Mouse (Mus musculus) hindbrain, embryonic 10.5 days (tissue): ENCODE measurements around the gene Gm45062. TPM values are rescaled to one million over a fixed set of nuclear protein-coding genes. Genes with fewer than 3 reads are reported as not detected.

Experiments
- DNase-seq: peaks from one replicate; pipeline ENCODE4 v3.0.0-alpha.2; 2017; ENCODE audit warnings: low spot score
- H3K27ac ChIP-seq: fragments of 300-500 bp; sonication (generic); 2 replicates; pipeline ENCODE4 v1.5.1; 2016; ENCODE audit warnings: mild to moderate bottlenecking, moderate library complexity
- H3K27me3 ChIP-seq: fragments of 300-500 bp; sonication (generic); 2 replicates; pipeline ENCODE4 v1.6.1; 2016; ENCODE audit warnings: mild to moderate bottlenecking; ENCODE audit not compliant: poor library complexity, insufficient read depth, severe bottlenecking
- H3K36me3 ChIP-seq: fragments of 300-500 bp; sonication (generic); 2 replicates; pipeline ENCODE4 v1.6.1; 2016; ENCODE audit warnings: mild to moderate bottlenecking, moderate library complexity
- H3K4me1 ChIP-seq: fragments of 300-500 bp; sonication (generic); replicated peaks from 2 replicates; pipeline ENCODE4 v1.6.1; 2016; ENCODE audit warnings: mild to moderate bottlenecking
- H3K4me3 ChIP-seq: fragments of 300-500 bp; sonication (generic); 2 replicates; pipeline ENCODE4 v1.5.1; 2016; ENCODE audit warnings: mild to moderate bottlenecking, moderate library complexity
- H3K9me3 ChIP-seq: fragments of 300-500 bp; sonication (generic); 2 replicates; pipeline ENCODE4 v1.6.1; 2016; ENCODE audit warnings: mild to moderate bottlenecking, moderate library complexity
- WGBS: fragments of 180-500 bp; shearing (Covaris S2); methylation state at CpG from one replicate; pipeline ENCODE4 v1.1.7; 2016; 5-methylcytosine and 5-hydroxymethylcytosine counted together
- polyA plus RNA-seq: library from polyadenylated mRNA; unstranded; fragments of >200 nt; fragmentation: Nextera tagmentation; extraction: Ambion mirVana; gene quantifications from 2 replicates; pipeline ENCODE4 v1.2.1, GENCODE M21; 2016

The Gm45062 gene
- polyA plus RNA-seq, 1 experiment from 2014 or later, result 9.1 TPM

- H3K27me3 ChIP-seq, result no peaks in the 10 kb centered on the region
- no peak overlapping the region for H3K4me3 ChIP-seq
- H3K4me1 ChIP-seq, result no peaks in the 10 kb centered on the region
- 85% methylated on average over 6 of the region's 6 CpGs for WGBS
- H3K9me3 ChIP-seq, result no peaks in the 10 kb centered on the region; the same call in 1 of the 2 replicates
- DNase-seq, result no peak
- no peak overlapping the region for H3K27ac ChIP-seq
- no peaks in the 10 kb centered on the region for H3K36me3 ChIP-seq
Measured at GRCm38 (mm10) chr6:8497868-8498257, 238.6 kb downstream of the Gm45062 start.

- Histone ChIP-seq H3K27ac (no peak overlapping the region), H3K9me3 (no peaks in the 10 kb centered on the region; the same call in 1 of the 2 replicates), H3K36me3 (no peaks in the 10 kb centered on the region), H3K4me1 (no peaks in the 10 kb centered on the region), H3K4me3 (no peak overlapping the region), H3K27me3 (no peaks in the 10 kb centered on the region)
- DNase-seq, result no peak
- 94% methylated on average over 3 of the region's 3 CpGs for WGBS
Measured at GRCm38 (mm10) chr6:8498961-8499360, 239.7 kb downstream of the Gm45062 start.

GRCm38 (mm10) chr6:8503953-8504352, 244.7 kb downstream of the Gm45062 start:
- H3K4me3 ChIP-seq, result no peak overlapping the region
- H3K27me3 ChIP-seq, result no peaks in the 10 kb centered on the region
- H3K36me3 ChIP-seq, result no peaks in the 10 kb centered on the region
- no peak overlapping the region for H3K27ac ChIP-seq
- H3K4me1 ChIP-seq, result 0 out of 2 replicates have a peak, but pooled peaks cover 5% of the 10 kb centered on the region
- WGBS, result 72% methylated on average over 3 of the region's 3 CpGs
- H3K9me3 ChIP-seq, result no peaks in the 10 kb centered on the region; the same call in 1 of the 2 replicates
- no peak for DNase-seq

GRCm38 (mm10) chr6:8504521-8505228, 245.4 kb downstream of the Gm45062 start:
- 0 out of 2 replicates have a peak, but pooled peaks cover 5% of the 10 kb centered on the region for H3K4me1 ChIP-seq
- WGBS, result 85% methylated on average over 6 of the region's 6 CpGs
- H3K9me3 ChIP-seq, result no peaks in the 10 kb centered on the region; the same call in 1 of the 2 replicates
- H3K27ac ChIP-seq, result no peak overlapping the region
- no peaks in the 10 kb centered on the region for H3K36me3 ChIP-seq
- H3K4me3 ChIP-seq, result no peak overlapping the region
- H3K27me3 ChIP-seq, result no peaks in the 10 kb centered on the region
- DNase-seq, result no peak

DNA sequence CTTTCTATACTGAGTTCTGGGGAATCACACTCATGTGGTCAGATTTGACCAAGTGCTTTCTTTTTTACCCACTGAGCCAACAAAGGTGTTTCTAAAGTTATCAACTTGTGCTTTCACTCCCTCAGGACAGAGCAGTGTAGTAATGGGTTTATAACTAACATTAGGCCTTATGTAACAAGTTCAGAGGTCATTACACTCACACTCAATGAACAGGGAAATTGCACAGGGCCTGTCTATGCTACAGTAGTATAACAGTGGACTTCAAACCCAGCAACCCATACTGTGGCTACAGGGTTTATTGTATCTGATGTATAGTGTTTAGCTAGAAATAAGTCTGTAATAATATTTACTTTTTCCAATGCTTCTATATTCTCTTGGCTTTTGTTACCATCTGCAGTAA, 247.4 kb downstream of the Gm45062 start:
- Histone ChIP-seq H3K4me3 (no peak overlapping the region), H3K27ac (no peak overlapping the region), H3K36me3 (no peaks in the 10 kb centered on the region), H3K9me3 (no peaks in the 10 kb centered on the region), H3K4me1 (peaks cover 14% of the 10 kb centered on the region), H3K27me3 (no peaks in the 10 kb centered on the region)
- no peak for DNase-seq

DNA sequence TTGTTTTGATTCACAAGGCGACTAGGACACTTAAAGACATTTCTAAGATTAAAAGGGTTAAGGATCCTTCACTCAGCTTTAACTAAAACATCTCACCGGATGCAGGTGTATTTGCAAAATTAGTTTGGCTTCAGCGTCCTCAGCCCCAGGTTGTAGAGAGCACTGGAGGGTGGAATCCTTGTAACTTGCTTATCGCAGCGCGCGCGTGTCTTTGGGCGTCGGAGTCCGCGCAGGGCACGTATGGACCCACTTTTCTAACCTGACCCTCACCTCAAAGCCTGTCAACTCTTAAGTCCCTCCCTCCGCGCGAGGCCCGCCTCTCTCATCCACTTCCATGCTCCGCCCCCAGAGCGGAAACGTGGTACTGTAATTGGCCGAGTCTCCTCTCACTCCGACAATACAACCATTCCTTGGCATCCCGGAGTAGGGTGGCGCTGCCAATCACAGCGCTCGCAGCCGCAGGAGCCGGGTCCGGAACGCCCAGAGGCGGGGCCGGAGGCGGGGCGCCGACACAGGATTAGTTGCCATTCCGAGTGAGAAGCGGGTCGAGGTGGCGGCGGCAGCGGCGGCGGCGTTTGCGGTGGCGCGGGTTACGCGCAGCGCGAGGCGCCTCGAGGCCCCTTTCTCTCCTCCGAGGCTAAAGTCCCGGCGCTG, 249.8 kb downstream of the Gm45062 start:
- Histone ChIP-seq H3K27ac (peak overlapping the region; percentile 98), H3K27me3 (no peaks in the 10 kb centered on the region), H3K4me3 (peak overlapping the region; percentile 94), H3K36me3 (no peaks in the 10 kb centered on the region), H3K9me3 (no peaks in the 10 kb centered on the region), H3K4me1 (peaks cover 31% of the 10 kb centered on the region)
- WGBS, result under 1% methylated on average over 56 of the region's 56 CpGs
- peak; percentile 99 for DNase-seq

DNA sequence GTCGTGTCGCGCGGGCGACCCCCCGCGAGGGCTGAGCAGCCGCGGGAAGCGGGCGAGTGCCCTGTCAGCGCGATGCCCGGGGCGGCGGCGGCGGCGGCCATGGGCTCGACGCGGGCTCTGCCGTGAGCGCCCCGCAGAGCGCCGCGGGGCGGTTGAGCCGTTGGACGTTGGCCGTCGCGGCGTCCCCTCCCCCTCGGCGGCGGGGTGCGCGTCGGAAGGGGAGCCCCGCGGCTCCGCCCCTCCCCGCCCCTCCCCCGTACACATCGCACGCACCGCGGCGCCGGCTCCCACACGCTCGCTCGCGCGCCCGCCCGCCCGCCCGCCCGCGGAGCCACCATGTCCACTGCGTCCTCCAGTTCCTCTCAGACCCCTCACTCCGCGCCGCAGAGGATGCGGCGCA, 250.3 kb downstream of the Gm45062 start, which contains the start of gene Glcci1:
Gene Glcci1 (plus strand): TSS at position 50 of the 400 bp plus-strand sequence.
- peak within 1 kb of the TSS; percentile 98 for H3K27ac ChIP-seq
- no peaks in the 10 kb centered on the region for H3K27me3 ChIP-seq
- H3K4me3 ChIP-seq, result peak within 1 kb of the TSS; percentile 94
- no peaks in the 10 kb centered on the region for H3K36me3 ChIP-seq
- H3K9me3 ChIP-seq, result no peaks in the 10 kb centered on the region
- no peak for DNase-seq
- H3K4me1 ChIP-seq, result peaks cover 31% of the 10 kb centered on the region
- 1% methylated on average over 48 of the region's 69 CpGs for WGBS

- Histone ChIP-seq H3K4me3 (peak overlapping the region; percentile 94), H3K27ac (peak overlapping the region; percentile 98), H3K36me3 (no peaks in the 10 kb centered on the region), H3K9me3 (no peaks in the 10 kb centered on the region), H3K4me1 (peaks cover 31% of the 10 kb centered on the region), H3K27me3 (no peaks in the 10 kb centered on the region)
- no peak for DNase-seq
- WGBS, result under 1% methylated on average over 63 of the region's 73 CpGs
Measured at GRCm38 (mm10) chr6:8509961-8510863, 251.0 kb downstream of the Gm45062 start.

GRCm38 (mm10) chr6:8510864-8511428, 251.7 kb downstream of the Gm45062 start:
- DNase-seq, result no peak
- no peaks in the 10 kb centered on the region for H3K36me3 ChIP-seq
- no peaks in the 10 kb centered on the region for H3K27me3 ChIP-seq
- H3K27ac ChIP-seq, result peak overlapping the region; percentile 98
- no peaks in the 10 kb centered on the region for H3K9me3 ChIP-seq
- peaks cover 31% of the 10 kb centered on the region for H3K4me1 ChIP-seq
- WGBS, result 11% methylated on average over 7 of the region's 7 CpGs
- peak overlapping the region; percentile 94 for H3K4me3 ChIP-seq

DNA sequence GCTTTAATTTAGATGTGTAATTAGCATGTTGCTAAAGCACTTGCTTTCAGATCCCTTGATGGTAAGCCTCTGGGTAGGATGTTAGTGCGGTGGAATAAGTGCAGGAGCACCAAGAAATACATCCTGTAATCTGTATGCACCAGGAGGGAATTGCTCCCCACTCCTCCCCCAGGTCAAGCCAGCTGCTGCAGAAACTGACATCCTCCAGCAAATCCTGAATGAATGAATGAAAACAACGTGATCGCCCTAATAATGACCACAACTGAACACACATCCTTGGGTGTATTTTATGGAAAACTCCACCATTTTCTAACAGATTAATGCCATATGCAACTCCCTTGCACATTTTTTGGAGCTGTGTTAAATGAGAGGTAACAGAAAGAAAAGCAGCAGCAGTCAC, 252.2 kb downstream of the Gm45062 start:
- DNase-seq, result peak; percentile 7

GRCm38 (mm10) chr6:8512416-8512815, 253.2 kb downstream of the Gm45062 start:
- WGBS, result 26% methylated on average over 8 of the region's 8 CpGs
- DNase-seq, result peak; percentile 9
- Histone ChIP-seq H3K4me3 (peak overlapping the region; percentile 94), H3K27me3 (no peaks in the 10 kb centered on the region), H3K9me3 (no peaks in the 10 kb centered on the region), H3K27ac (peak overlapping the region; percentile 59; the same call in 1 of the 2 replicates), H3K36me3 (no peaks in the 10 kb centered on the region), H3K4me1 (peaks cover 31% of the 10 kb centered on the region)

More for the DNA sequence above, 252.2 kb downstream of the Gm45062 start:
- peak overlapping the region; percentile 98 for H3K27ac ChIP-seq
- no peaks in the 10 kb centered on the region for H3K36me3 ChIP-seq
- no peaks in the 10 kb centered on the region for H3K9me3 ChIP-seq
- H3K4me1 ChIP-seq, result peaks cover 31% of the 10 kb centered on the region
- H3K4me3 ChIP-seq, result peak overlapping the region; percentile 94
- WGBS, result 26% methylated on average over 3 of the region's 3 CpGs
- no peaks in the 10 kb centered on the region for H3K27me3 ChIP-seq

DNA sequence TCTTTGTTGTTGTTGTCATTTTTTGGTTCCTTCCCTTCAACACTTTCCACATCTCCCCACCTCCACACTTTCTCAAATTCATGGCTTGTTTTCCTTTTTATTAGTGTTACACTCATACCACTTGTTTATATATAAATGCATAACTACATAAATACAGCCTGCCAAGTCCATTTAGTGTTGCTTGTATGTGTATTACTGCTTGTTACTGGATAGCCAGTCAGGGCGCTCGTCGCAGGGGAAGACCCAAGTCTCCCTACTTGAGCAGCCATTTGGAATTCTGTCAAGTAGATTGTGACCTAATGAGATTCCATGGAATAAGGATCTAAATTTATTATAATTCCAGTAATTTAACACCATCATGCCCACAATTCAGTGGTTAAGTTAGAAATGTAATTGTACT, 260.4 kb downstream of the Gm45062 start:
- 93% methylated on average over 3 of the region's 3 CpGs for WGBS
- Histone ChIP-seq H3K9me3 (no peaks in the 10 kb centered on the region), H3K4me3 (no peak overlapping the region), H3K36me3 (no peaks in the 10 kb centered on the region), H3K4me1 (no peaks in the 10 kb centered on the region), H3K27ac (no peak overlapping the region), H3K27me3 (no peaks in the 10 kb centered on the region)
- no peak for DNase-seq
